Mouse (Mus musculus): ENCODE data around the gene 3110009E18Rik.

The 3110009E18Rik gene

GRCm38 (mm10) chr1:120146994-120147393 is 26.0 kb downstream of the 3110009E18Rik start:
- no peak for DNase-seq

DNA sequence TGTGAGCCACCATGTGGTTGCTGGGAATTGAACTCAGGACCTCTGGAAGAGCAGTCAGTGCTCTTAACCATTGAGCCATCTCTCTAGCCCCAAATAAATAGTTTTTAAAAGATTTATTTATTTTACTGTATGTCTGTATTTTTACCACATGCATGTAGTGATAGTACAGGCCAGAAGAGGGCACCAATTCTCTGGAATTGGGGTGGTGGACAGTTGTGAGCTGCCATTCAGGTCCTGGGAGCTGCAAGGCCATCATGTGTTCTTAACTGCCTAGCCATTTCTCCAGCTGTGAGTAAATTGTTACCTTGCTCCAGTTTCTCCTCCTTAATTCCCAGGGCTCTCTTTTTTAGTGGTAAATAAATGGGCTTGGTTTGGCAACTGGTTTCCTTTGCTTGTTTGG is 33.2 kb downstream of the 3110009E18Rik start:
- peak in 1 of 2 experiments; percentile 54 for DNase-seq

GRCm38 (mm10) chr1:120155325-120155724 is 34.3 kb downstream of the 3110009E18Rik start:
- DNase-seq: peak in 1 of 2 experiments; percentile 25

DNA sequence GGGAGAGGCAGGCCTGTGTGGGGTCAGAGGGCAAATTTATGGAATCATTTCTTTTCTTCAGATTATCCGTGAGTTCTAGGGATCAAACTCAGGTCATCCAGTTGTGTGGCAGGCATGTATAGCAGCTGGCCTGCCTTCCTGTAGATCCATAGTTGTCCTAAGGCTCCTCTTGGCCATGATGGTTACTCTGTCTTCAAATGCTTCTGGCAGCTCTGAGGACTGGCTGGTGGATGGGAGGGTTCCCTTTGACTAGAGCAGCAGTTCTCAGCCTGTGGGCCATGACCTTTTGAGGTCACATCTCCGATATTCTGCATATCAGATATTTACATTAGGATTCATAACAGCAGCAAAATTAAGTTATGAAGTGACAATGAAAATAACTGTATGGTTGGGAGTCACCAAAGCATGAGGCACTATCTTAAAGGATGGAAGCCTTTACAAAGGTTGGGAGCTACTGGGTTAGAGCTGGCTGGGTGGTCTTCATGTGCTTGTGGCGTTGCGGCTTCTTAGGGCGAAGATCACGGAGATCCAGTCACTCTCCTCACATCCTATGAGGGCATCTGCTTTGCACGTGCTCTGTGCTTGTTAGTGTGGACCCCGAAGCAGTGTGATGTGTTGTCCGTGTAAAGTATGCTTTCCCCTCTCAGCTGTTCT is 37.6 kb downstream of the 3110009E18Rik start:
- no peak for DNase-seq

- DNase-seq: no peak
Observed at GRCm38 (mm10) chr1:120161502-120161901, 40.5 kb downstream of the 3110009E18Rik start.

GRCm38 (mm10) chr1:120162616-120163015 is 41.6 kb downstream of the 3110009E18Rik start:
- no peak for DNase-seq

DNA sequence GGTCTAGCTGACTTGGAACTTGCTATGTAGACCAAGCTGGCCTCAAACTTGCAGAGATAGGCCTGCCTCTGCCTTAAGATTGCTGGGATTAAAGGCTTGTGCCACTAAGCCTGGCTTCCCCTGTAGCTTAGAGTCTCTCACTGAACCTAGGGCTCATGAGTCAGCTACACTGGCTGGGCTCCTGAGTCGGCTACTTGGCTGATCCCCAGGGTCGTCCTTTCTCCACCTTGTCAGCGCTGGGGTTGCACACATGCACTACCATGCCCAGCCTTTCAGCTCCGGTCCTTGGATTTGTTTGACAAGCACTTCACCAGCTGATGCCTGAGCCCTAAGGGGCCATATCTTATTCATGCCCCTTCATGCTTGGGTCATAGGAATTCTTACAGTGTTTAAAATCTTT is 47.0 kb downstream of the 3110009E18Rik start:
- DNase-seq: no peak

DNA sequence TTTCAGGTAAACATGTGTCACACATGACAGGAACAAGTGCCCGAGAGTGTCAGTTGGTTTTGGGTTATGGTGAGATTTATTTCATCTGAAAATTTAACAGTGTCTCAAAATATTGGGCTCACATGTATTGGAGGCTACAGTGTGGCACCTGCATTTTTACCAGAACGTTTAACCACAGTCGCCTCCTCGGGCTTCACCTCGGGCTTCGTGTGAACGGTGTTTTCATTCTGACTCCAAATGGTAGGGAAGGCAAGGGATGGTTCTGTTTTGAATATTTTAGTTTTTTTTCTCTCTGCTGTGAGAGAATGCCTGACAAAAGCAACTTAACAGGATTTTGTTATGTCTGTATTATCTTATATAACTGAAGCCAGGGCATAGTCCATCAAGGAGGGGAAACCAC is 47.7 kb downstream of the 3110009E18Rik start:
- DNase-seq: no peak

DNA sequence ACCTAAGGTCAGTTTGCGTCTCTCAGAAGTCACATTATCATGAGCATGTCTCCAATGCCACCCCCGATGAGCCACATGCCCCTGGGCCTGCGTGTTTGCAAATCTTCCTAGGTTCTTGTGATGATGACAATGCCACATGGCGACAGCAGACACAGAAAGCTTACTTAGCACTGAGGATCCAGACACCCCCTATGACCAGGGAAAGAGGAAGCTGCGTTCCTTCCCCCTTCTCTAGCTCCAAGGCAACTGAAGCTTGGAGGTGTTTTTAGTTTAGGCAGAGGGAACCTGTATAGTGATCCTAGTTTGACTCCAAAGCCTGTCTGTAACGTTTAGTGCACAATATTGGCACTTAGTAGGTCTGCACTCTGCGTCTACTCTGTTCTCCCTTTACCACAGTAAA is 49.3 kb downstream of the 3110009E18Rik start:
- DNase-seq: no peak

DNA sequence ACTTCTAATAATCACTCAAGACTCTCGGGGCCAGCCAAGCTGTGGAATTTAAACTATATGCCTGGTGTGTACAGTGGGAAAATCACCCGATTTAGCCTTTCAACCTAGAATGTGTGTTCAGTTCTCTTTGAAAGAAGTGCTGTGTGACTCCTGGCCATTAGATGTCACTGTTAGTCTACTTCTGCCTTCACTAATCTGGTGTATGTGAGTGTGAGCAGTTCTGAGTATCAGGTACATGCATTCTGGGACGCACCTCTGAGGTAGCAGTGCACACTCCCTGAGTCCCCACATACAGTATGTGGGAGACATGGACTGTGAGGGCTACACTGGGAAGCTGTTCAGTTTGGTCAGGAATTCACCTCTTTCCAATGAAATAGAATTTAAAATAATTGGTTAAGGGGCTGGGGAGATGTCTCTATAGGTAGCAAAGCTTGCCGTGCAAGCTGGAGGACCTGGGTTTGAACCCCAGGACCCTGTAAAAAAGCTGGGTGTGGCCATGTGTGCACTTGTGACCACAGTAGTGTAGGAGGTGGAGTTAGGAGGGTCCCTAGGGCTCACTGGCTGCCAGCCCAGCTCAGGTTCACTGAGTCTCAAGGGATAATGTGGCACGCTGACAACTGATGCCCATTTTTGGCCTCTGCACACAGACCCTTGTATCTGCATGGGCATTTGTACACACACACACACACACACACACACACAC is 51.0 kb downstream of the 3110009E18Rik start:
- no peak for DNase-seq

- DNase-seq: no peak
Observed at GRCm38 (mm10) chr1:120174991-120175390, 54.0 kb downstream of the 3110009E18Rik start.

DNA sequence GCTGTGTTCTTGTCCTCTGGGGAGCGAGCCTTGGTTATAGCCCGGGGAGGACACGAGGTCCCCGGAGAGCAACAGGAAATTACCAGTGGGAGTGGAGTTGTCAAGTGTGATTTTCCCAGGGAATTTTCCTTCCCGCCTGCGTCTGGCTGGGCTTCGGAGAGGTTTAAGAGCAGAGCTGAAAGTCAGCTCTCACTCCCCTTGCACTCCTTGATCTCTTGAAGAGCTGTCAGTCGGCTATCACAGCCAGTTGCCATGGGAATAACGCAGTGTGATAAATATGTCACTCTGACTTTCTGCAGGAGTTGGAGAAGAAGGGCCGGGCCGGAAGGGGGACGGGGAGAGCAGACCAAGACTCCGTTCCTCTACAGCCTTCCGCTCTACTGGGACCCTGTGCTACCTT is 55.3 kb downstream of the 3110009E18Rik start:
- peak; percentile 10 to 53 for DNase-seq

- DNase-seq: no peak
Observed at GRCm38 (mm10) chr1:120177141-120177540, 56.2 kb downstream of the 3110009E18Rik start.

DNA sequence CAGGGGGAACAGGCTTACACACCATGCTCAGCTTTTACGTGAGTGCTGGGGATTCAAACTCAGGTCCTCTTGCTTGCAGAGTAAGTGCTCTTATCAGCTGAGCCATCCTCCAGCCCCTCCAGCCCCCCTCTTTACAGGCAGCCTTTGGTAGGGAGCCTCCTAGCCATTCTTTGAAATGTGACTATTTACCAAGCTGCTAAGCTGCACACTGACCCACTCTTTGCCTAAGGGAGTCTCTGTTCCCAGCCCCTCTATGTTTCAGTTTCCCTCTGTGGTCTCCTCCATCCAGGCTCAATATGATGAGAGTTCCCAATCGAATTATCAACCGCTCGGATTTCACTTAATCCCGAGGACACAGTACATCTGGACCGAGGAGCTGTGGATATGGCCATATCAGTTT is 65.2 kb downstream of the 3110009E18Rik start:
- no peak for DNase-seq

DNA sequence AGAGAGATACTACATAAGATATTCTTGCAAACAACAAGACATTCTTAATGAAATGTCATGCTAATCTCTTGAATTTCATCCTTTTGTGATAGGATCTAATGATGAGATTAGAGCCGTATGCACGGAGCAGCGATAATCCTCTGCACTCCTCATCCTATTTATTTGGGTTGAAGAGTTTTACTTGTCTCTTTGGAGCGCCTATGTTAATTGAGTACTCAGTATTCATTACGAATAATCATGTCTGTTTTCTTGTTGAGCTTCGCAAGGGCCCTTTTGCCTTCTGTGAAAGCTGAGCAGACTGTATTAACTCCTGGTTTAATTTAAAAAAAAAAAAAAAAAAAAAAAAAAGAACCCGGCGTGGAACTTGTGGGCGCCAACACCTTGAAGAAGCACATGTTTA is 65.7 kb downstream of the 3110009E18Rik start:
- DNase-seq: no peak

DNA sequence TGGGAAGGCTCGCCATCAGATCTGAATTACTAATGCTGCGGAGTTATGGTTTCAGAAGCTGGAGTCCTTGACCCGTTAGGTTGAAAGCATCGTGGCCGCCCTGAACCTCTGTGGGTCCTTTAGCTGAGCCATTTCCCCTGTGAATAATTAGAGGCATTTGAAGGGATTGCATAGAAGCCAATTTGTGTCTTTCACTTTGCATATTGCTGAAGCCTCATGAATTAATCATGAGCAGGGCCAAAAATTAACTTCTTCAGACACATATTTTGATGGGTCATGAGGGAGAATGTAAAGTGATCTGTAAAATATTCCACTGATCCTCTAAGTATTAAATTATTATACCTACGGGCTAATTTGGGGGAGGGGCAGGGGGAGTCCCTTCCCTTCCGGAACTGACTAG is 66.1 kb downstream of the 3110009E18Rik start:
- DNase-seq: no peak

DNA sequence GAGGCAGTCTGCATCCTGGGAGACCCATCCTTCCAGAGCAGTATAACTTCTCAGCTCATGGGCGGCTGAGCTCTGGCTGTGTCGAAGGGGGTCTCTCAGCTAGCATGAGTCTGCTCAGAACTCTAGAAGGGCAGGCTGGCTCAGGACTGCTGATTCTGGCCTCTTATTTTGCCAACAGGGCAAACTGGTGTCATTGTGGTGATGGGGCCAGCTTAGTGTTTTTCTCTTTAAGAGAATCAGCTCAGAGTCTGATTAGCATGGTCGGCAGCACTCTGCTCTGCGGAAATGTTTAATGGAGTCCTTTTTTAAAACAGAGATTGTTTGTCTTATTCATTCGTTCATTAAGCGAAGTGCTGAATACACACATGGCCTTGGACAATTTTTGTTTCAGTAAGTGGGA is 68.2 kb downstream of the 3110009E18Rik start:
- no peak for DNase-seq

DNA sequence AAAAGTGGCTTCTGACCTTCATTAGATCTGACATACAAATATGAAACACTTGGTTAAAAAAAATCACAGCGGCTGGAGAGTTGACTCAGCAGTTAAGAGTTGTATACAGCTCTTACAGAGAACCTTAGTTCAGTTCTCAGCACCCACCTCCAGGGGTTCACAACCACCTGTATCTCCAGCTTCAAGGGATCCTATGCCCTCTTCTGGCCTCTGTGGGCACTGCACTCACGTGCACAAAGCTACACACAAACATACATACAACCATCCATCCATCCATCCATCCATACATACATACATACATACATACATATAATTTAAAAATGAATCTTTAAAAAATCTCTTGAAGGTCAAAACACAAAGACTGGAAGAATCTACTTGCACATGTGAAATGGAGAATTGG is 69.3 kb downstream of the 3110009E18Rik start:
- no peak for DNase-seq

GRCm38 (mm10) chr1:120190946-120191345 is 70.0 kb downstream of the 3110009E18Rik start:
- DNase-seq: no peak

DNA sequence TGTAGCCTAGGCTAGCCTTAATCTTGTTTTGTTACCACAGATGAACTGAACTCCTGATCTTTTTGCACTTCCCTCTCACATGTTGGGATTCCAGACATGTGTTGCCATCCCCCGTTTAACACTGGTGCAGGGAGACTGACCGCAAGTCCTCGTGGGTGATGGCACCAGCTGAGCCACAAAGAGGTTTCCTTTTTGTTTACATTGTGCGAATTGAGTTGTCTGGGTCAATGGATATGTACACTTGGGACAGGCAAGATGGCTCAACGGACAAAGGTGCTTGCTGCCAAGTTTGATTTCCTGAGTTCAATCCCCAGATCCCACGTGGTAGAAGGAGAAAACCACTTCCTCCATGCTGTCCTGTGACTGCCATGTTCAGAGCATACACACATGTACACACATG is 71.3 kb downstream of the 3110009E18Rik start:
- DNase-seq: no peak

GRCm38 (mm10) chr1:120193586-120193985 is 72.6 kb downstream of the 3110009E18Rik start:
- DNase-seq: no peak

DNA sequence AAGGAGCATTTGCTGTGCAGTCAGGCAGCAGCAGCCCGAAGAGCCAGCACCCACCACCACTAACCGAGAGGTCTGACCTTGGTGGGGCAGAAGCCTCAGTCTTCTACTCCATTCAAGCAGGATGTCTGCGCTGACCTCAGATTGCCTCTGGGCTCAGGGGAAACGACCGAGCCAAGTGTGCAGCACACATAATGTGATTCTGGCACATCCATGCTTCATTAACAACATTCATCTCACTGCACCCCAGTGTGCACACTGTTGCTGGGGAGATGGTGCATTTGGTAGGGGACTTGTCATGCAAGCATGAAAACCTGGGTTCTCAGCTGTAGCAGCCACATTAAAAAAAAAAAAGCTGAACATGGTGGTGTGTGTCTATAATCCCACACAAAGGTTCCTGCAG is 75.0 kb downstream of the 3110009E18Rik start:
- DNase-seq: no peak

GRCm38 (mm10) chr1:120196724-120197123 is 75.7 kb downstream of the 3110009E18Rik start:
- no peak for DNase-seq

DNA sequence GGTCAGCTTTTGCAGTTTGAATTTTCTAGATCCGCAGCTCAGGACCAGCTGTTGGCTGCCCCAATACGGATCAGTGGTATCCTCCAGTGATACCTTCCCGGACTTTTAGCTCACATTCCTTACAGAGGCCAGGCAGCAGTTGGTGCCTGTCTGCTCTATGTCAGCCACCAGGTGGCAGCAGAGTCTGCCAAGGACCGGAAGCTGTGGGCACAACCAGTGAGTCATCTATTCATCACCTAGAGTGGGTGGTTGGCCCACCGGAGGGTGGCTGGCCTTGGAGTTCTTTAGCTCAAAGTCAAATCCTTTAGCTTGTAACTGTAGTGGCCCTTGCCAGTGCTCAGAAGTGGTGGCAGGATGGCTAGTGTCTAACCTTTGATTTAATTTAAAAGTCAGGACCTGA is 76.2 kb downstream of the 3110009E18Rik start:
- DNase-seq: peak; percentile 69 to 78

DNA sequence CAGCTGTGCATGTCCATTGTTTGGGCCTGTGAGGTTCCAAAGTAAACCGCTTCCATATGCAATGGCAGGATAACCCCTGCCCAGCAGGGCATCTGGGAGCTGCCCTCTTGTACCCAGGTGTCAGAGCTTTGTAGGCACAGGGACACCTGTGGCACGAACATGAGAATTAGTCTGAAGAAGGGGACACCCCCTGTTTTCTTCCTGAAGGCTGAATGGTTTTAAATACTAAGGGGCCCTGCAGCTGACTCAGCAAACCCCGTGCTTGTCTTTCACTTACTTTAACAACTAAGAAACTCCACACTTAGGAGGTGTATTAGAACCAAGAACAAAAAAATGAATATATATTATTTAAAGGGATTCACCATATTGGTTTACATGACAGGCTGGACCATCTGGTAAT is 77.2 kb downstream of the 3110009E18Rik start:
- no peak for DNase-seq
